8 mouse cellular contexts compared by ENCODE assay signal in genomic region chr8:84269950-84270773, GRCm38 (mm10). TPM values are rescaled to one million over a fixed set of nuclear protein-coding genes. Genes with fewer than 3 reads are reported as not detected.
A peak's percentile ranks its signal among the peaks of the same experiment; 100 is the strongest.
DNase-seq lines count a peak whose midpoint lies in the region; ATAC-seq and TF ChIP-seq lines count a peak whose summit lies in the region.

Ccdc130 (minus strand) TSS chr8:84270380.

- H3K27ac ChIP-seq in ES-Bruce4 (ENCODE audit: insufficient read depth, low read length), result peak within 1 kb of the TSS; percentile 37; the same call in 1 of the 2 replicates
- peak within 1 kb of the TSS; percentile 64 for H3K27ac ChIP-seq in forebrain, embryonic 13.5 days
- peak within 1 kb of the TSS; percentile 66 for H3K27ac ChIP-seq in liver, postnatal 0 days (ENCODE audit: low read depth)
- peak within 1 kb of the TSS; percentile 73 for H3K27ac ChIP-seq in neural tube, embryonic 14.5 days (ENCODE audit: low read depth, low read length)

- intact Hi-C loops in heart, postnatal 10 days (cut with DNase I), result loop anchor here (5.0 kb wide), 1 partner anchor 83 kb away; the partner anchor contains the start of gene Nanos3

- TF ChIP-seq EP300 in ES-Bruce4 (IDR thresholded peaks at IDR 0.05; ENCODE audit: insufficient read depth, low read depth, low read length), result 0 out of 2 replicates have a peak, but pooled peaks have one; percentile 24
- no peak for TF ChIP-seq EP300 in liver, postnatal 0 days (IDR thresholded peaks at IDR 0.05; ENCODE audit: low read depth)

- TF ChIP-seq POLR2A in ES-Bruce4 (IDR thresholded peaks at IDR 0.05; ENCODE audit: insufficient read depth, low read length), result no peak

- peak within 1 kb of the TSS; percentile 74 for H3K9ac ChIP-seq in ES-Bruce4 (ENCODE audit: low read depth, poor library complexity, severe bottlenecking)
- peak within 1 kb of the TSS; percentile 87 for H3K9ac ChIP-seq in forebrain, embryonic 13.5 days
- H3K9ac ChIP-seq in liver, postnatal 0 days (replicated peaks), result peak within 1 kb of the TSS; percentile 66
- peak within 1 kb of the TSS; percentile 87 for H3K9ac ChIP-seq in neural tube, embryonic 14.5 days (replicated peaks; ENCODE audit: low read depth, low read length)

- H3K4me1 ChIP-seq in ES-Bruce4 (ENCODE audit: control insufficient read depth, insufficient read depth, low read length), result no peaks in the 10 kb centered on the region
- peaks cover 16% of the 10 kb centered on the region for H3K4me1 ChIP-seq in forebrain, embryonic 13.5 days
- peaks cover 4% of the 10 kb centered on the region for H3K4me1 ChIP-seq in liver, postnatal 0 days (ENCODE audit: insufficient read depth)
- peaks cover 6% of the 10 kb centered on the region; the same call in 1 of the 2 replicates for H3K4me1 ChIP-seq in neural tube, embryonic 14.5 days (ENCODE audit: control insufficient read depth, insufficient read depth, low read length)

- DNase-seq in heart, postnatal 10 days, result peak; percentile 99 to 100
- DNase-seq in large intestine, adult 2 months (ENCODE audit: low read depth, low spot score), result peak; percentile 98
- peak; percentile 100 for DNase-seq in liver, postnatal 0 days
- peak; percentile 100 for DNase-seq in testis, postnatal 10 days (ENCODE audit: low spot score)

- H3K9me3 ChIP-seq in ES-Bruce4 (replicated peaks; ENCODE audit: control insufficient read depth, insufficient read depth, low read length, poor library complexity, severe bottlenecking), result no peaks in the 10 kb centered on the region
- H3K9me3 ChIP-seq in forebrain, embryonic 13.5 days (replicated peaks), result no peaks in the 10 kb centered on the region
- H3K9me3 ChIP-seq in liver, postnatal 0 days (ENCODE audit: low read length), result no peaks in the 10 kb centered on the region
- H3K9me3 ChIP-seq in neural tube, embryonic 14.5 days (ENCODE audit: control insufficient read depth, low read length), result no peaks in the 10 kb centered on the region

- peak within 1 kb of the TSS; percentile 88 for H3K4me3 ChIP-seq in ES-Bruce4 (ENCODE audit: low read depth, low read length)
- H3K4me3 ChIP-seq in forebrain, embryonic 13.5 days, result peak within 1 kb of the TSS; percentile 83
- H3K4me3 ChIP-seq in liver, postnatal 0 days (ENCODE audit: low read depth, low read length), result peak within 1 kb of the TSS; percentile 68
- peak within 1 kb of the TSS; percentile 75 for H3K4me3 ChIP-seq in neural tube, embryonic 14.5 days (ENCODE audit: low read depth, low read length)

- peak within 1 kb of the TSS; percentile 92 for H3K4me2 ChIP-seq in forebrain, embryonic 13.5 days
- H3K4me2 ChIP-seq in liver, postnatal 0 days (ENCODE audit: low read depth, low read length), result peak within 1 kb of the TSS; percentile 74
- peak within 1 kb of the TSS; percentile 83 for H3K4me2 ChIP-seq in neural tube, embryonic 14.5 days (ENCODE audit: low read depth, low read length)

- H3K27me3 ChIP-seq in ES-Bruce4 (ENCODE audit: control insufficient read depth, insufficient read depth, low read length, poor library complexity, severe bottlenecking), result no peaks in the 10 kb centered on the region
- H3K27me3 ChIP-seq in forebrain, embryonic 13.5 days, result peaks cover 5% of the 10 kb centered on the region; the same call in 1 of the 2 replicates
- no peaks in the 10 kb centered on the region for H3K27me3 ChIP-seq in liver, postnatal 0 days (ENCODE audit: insufficient read depth, low read length)
- H3K27me3 ChIP-seq in neural tube, embryonic 14.5 days (ENCODE audit: control insufficient read depth, insufficient read depth, low read length), result no peaks in the 10 kb centered on the region

- under 1% methylated on average over 44 of the region's 44 CpGs for WGBS in forebrain, embryonic 13.5 days
- under 1% methylated on average over 44 of the region's 44 CpGs for WGBS in large intestine, adult 2 months
- WGBS in liver, postnatal 0 days (ENCODE audit: insufficient replicate concordance), result under 1% methylated on average over 44 of the region's 44 CpGs
- under 1% methylated on average over 44 of the region's 44 CpGs for WGBS in neural tube, embryonic 14.5 days

- ATAC-seq in cerebellum, adult (ENCODE audit: insufficient number of reproducible peaks, low FRiP score, low TSS enrichment), result peak; percentile 98
- peak; percentile 99 for ATAC-seq in forebrain, embryonic 13.5 days
- ATAC-seq in liver, postnatal 0 days, result peak; percentile 100
- ATAC-seq in neural tube, embryonic 14.5 days (ENCODE audit: low read depth), result peak; percentile 99

- H3K36me3 ChIP-seq in ES-Bruce4 (ENCODE audit: control insufficient read depth, insufficient read depth, low read length, poor library complexity, severe bottlenecking), result peaks cover 5% of the 10 kb centered on the region
- peaks cover 23% of the 10 kb centered on the region for H3K36me3 ChIP-seq in forebrain, embryonic 13.5 days (ENCODE audit: poor library complexity, severe bottlenecking)
- H3K36me3 ChIP-seq in liver, postnatal 0 days (replicated peaks; ENCODE audit: insufficient read depth, low read length), result peaks cover 4% of the 10 kb centered on the region; the same call in 1 of the 2 replicates
- H3K36me3 ChIP-seq in neural tube, embryonic 14.5 days (ENCODE audit: control insufficient read depth, insufficient read depth, low read length), result peaks cover 4% of the 10 kb centered on the region; the same call in 1 of the 2 replicates

- TF ChIP-seq CTCF in ES-Bruce4 (IDR thresholded peaks at IDR 0.05; ENCODE audit: low read depth, low read length), result no peak
- no peak for TF ChIP-seq CTCF in liver, postnatal 0 days (IDR thresholded peaks at IDR 0.05; ENCODE audit: low read depth)

RNA-seq across cellular contexts. Expression of gene Ccdc130, which starts in this region (rescaled TPM):
- 21.3 and 25.7 TPM in 2 replicates for polyA plus RNA-seq in ES-Bruce4 (2011; ENCODE audit: insufficient read depth, insufficient read length, low read depth, missing spikeins)
- polyA plus RNA-seq in forebrain, embryonic 13.5 days (2015; fragmentation: Nextera tagmentation; extraction: Ambion mirVana), result 26.8 and 28.9 TPM in 2 replicates
- total RNA-seq in heart, postnatal 10 days (2021), result 10 to 100 TPM; 10.0 to 14.3 TPM
- polyA plus RNA-seq in large intestine, adult 2 months (2012; rRNA removed), result 31.5 and 38.3 TPM in 2 replicates
- 4.7 and 6.5 TPM in 2 replicates for polyA plus RNA-seq in liver, postnatal 0 days (2015; fragmentation: Nextera tagmentation; extraction: Ambion mirVana)
- 22.5 and 28.8 TPM in 2 replicates for polyA plus RNA-seq in neural tube, embryonic 14.5 days (2014; fragmentation: Nextera tagmentation; extraction: Ambion mirVana)

Comparison
In these comparisons a context has a peak if more than half of its experiments do, and no peak if none do; other contexts are left out.
1. Peak in every context shown above with its lines: DNase-seq, ATAC-seq, H3K4me3 ChIP-seq and H3K27ac ChIP-seq.